21 mouse cellular contexts compared by ENCODE assay signal in the genomic region with DNA sequence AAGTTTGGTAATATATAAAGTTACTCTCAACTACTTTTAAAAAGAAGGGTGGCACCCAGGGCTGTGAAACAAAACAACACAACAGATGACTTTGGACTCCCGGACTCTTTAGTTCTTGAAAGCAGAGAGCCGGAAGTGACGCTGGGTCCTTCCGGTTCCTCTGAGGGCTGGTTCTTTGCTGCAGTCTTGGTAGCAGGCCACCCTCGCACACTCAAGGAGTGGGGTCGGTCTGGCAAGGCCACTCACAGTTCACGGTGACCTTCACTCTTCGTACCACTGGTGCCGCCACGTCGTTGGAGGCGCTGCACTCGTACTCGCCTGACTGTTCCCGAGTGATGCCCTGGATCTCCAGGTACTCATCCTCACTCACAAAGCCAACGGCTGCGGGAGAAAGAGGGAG.
"Had no signal": no experiment of that assay in that cellular context is flagged by ENCODE, and none has a peak within 500 bp of the region (broad histone marks: within the 10 kb centered on the region; RNA-seq: fewer than 3 reads in every experiment).

No protein-coding gene starts in this region.

- ATAC-seq: liver, postnatal 0 days; lung, postnatal 0 days; midbrain, embryonic 13.5 days; midbrain, embryonic 15.5 days had no signal

- H3K4me2 ChIP-seq: liver, embryonic 13.5 days; liver, embryonic 15.5 days; lung, embryonic 15.5 days; midbrain, embryonic 11.5 days; midbrain, embryonic 13.5 days; midbrain, embryonic 15.5 days; neural tube, embryonic 12.5 days had no signal

- H3K27ac ChIP-seq: liver, embryonic 13.5 days; liver, embryonic 15.5 days; lung, embryonic 15.5 days; macrophage; midbrain, embryonic 13.5 days; midbrain, embryonic 15.5 days; neural tube, embryonic 12.5 days had no signal

- H3K36me3 ChIP-seq: liver, embryonic 13.5 days; liver, embryonic 15.5 days; lung, embryonic 15.5 days; midbrain, embryonic 13.5 days; midbrain, embryonic 15.5 days; neural tube, embryonic 12.5 days had no signal

- DNase-seq: liver, embryonic 13.5 days; liver, postnatal 0 days; lung, adult 2 months; lung, postnatal 14 days; lung, postnatal 36 days; retina, postnatal 1 day; right cerebral cortex, adult 18-20 months; right cerebral cortex, postnatal 25 days; right cerebral cortex, postnatal 4 days; spleen, adult 18-20 months; thymus, adult 2 months; thymus, postnatal 25 days; thymus, postnatal 4 days had no signal

- H3K4me3 ChIP-seq: liver, embryonic 13.5 days; liver, embryonic 15.5 days; lung, embryonic 15.5 days; midbrain, embryonic 13.5 days; midbrain, embryonic 15.5 days; neural tube, embryonic 12.5 days had no signal

- H3K4me1 ChIP-seq: liver, embryonic 13.5 days; liver, embryonic 15.5 days; lung, embryonic 15.5 days; midbrain, embryonic 15.5 days; neural tube, embryonic 12.5 days had no signal

- H3K27me3 ChIP-seq: liver, embryonic 13.5 days; liver, embryonic 15.5 days; lung, embryonic 15.5 days; midbrain, embryonic 13.5 days; midbrain, embryonic 15.5 days; neural tube, embryonic 12.5 days had no signal

- H3K9me3 ChIP-seq: liver, embryonic 13.5 days; lung, embryonic 15.5 days; midbrain, embryonic 13.5 days; midbrain, embryonic 15.5 days; neural tube, embryonic 12.5 days had no signal

- H3K9ac ChIP-seq: liver, embryonic 13.5 days; liver, embryonic 15.5 days; liver, postnatal 0 days; lung, embryonic 15.5 days; midbrain, embryonic 13.5 days; midbrain, embryonic 15.5 days; neural tube, embryonic 12.5 days had no signal
